8 mouse cellular contexts compared by ENCODE assay signal in the genomic region with DNA sequence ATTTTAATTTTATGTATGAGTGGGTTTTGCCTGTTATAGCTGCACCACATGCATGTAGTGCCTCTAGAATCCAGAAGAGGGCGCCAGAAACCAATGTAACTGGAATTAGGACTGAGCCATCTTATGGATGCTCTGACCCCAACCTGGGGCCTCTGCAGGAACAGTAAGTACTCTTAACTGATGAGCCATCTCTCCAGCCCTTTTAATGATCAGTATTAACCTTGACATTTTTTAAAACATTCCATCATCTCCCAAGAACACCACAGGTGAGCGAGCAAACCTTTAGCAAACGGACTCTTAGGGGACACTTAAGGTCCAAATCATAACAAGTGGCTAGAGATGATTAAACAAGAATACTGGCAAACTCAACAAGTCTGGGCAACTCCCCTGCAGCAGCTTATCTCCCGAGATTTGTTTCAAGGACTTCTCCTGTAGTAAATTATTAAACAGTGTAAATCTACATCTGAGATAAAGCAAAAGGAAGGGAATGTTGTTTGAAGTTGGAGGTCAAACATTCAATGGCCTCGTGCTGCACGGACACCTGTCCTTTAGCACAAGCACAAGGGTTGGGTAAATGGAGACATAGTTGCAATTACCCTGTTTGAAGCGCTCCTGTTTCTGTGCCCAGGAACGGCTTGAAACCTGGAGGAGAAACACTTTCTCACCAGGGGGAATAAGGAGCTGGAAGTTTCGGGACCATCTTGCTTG.
A peak's percentile ranks its signal among the peaks of the same experiment; 100 is the strongest.
DNase-seq lines count a peak whose midpoint lies in the region; ATAC-seq and TF ChIP-seq lines count a peak whose summit lies in the region.

No protein-coding gene starts in this region.

- no peak overlapping the region for H3K4me2 ChIP-seq in hindbrain, embryonic 16.5 days (ENCODE audit: low read length)
- no peak overlapping the region for H3K4me2 ChIP-seq in midbrain, embryonic 12.5 days (replicated peaks)

- 76% methylated on average over 9 of the region's 9 CpGs for WGBS in hindbrain, embryonic 10.5 days
- 75% methylated on average over 9 of the region's 9 CpGs for WGBS in hindbrain, embryonic 16.5 days
- 75% methylated on average over 9 of the region's 9 CpGs for WGBS in midbrain, embryonic 12.5 days

- H3K36me3 ChIP-seq in hindbrain, embryonic 10.5 days, result no peaks in the 10 kb centered on the region
- no peaks in the 10 kb centered on the region for H3K36me3 ChIP-seq in hindbrain, embryonic 16.5 days (ENCODE audit: control insufficient read depth, insufficient read depth, low read length)
- H3K36me3 ChIP-seq in ES-Bruce4 (ENCODE audit: control insufficient read depth, insufficient read depth, low read length, poor library complexity, severe bottlenecking), result no peaks in the 10 kb centered on the region
- H3K36me3 ChIP-seq in midbrain, embryonic 12.5 days, result no peaks in the 10 kb centered on the region

- peak; percentile 68 for DNase-seq in hindbrain, embryonic 10.5 days (ENCODE audit: low spot score)
- peak; percentile 67 for DNase-seq in brain, embryonic 14.5 days (ENCODE audit: low read depth)
- DNase-seq in heart, postnatal 14 days, result peak; percentile 36 to 63
- peak; percentile 48 for DNase-seq in left cerebral cortex, postnatal 4 days
- DNase-seq in thymus, postnatal 10 days (ENCODE audit: low spot score in 2 of 2), result peak; percentile 32 to 66

- no peak for ATAC-seq in hindbrain, embryonic 16.5 days
- ATAC-seq in midbrain, embryonic 12.5 days (ENCODE audit: low FRiP score, low read depth), result peak; percentile 63; the same call in 1 of the 2 replicates

- TF ChIP-seq POLR2A in ES-Bruce4 (IDR thresholded peaks at IDR 0.05; ENCODE audit: insufficient read depth, low read length), result no peak
- TF ChIP-seq POLR2A in brain, embryonic 14.5 days (IDR thresholded peaks at IDR 0.05; ENCODE audit: borderline replicate concordance, extremely low read depth, insufficient read depth, insufficient read length, poor library complexity, severe bottlenecking), result no peak

- no peaks in the 10 kb centered on the region for H3K9me3 ChIP-seq in hindbrain, embryonic 10.5 days
- no peaks in the 10 kb centered on the region for H3K9me3 ChIP-seq in hindbrain, embryonic 16.5 days (ENCODE audit: control insufficient read depth, low read length)
- no peaks in the 10 kb centered on the region for H3K9me3 ChIP-seq in ES-Bruce4 (replicated peaks; ENCODE audit: control insufficient read depth, insufficient read depth, low read length, poor library complexity, severe bottlenecking)
- H3K9me3 ChIP-seq in midbrain, embryonic 12.5 days, result no peaks in the 10 kb centered on the region

- H3K27ac ChIP-seq in hindbrain, embryonic 10.5 days, result no peak overlapping the region
- no peak overlapping the region for H3K27ac ChIP-seq in hindbrain, embryonic 16.5 days (ENCODE audit: low read depth, low read length)
- H3K27ac ChIP-seq in ES-Bruce4 (ENCODE audit: insufficient read depth, low read length), result no peak overlapping the region
- no peak overlapping the region for H3K27ac ChIP-seq in midbrain, embryonic 12.5 days (replicated peaks)

- intact Hi-C loops in heart, postnatal 14 days (cut with DNase I), result loop anchor here (1.0 kb wide), 1 partner anchor 222 kb away; no protein-coding TSS in a partner anchor
- intact Hi-C loops in left cerebral cortex, postnatal 4 days (cut with DNase I), result loop anchor here (2.0 kb wide), 1 partner anchor 221 kb away; no protein-coding TSS in a partner anchor

- H3K4me1 ChIP-seq in hindbrain, embryonic 10.5 days (replicated peaks), result no peaks in the 10 kb centered on the region
- no peaks in the 10 kb centered on the region for H3K4me1 ChIP-seq in hindbrain, embryonic 16.5 days (ENCODE audit: control insufficient read depth, insufficient read depth, low read depth, low read length)
- H3K4me1 ChIP-seq in ES-Bruce4 (ENCODE audit: control insufficient read depth, insufficient read depth, low read length), result peaks cover 4% of the 10 kb centered on the region
- no peaks in the 10 kb centered on the region for H3K4me1 ChIP-seq in midbrain, embryonic 12.5 days

- peak; percentile 20 for TF ChIP-seq CTCF in ES-Bruce4 (IDR thresholded peaks at IDR 0.05; ENCODE audit: low read depth, low read length)
- peak; percentile 69 for TF ChIP-seq CTCF in brain, embryonic 14.5 days (IDR thresholded peaks at IDR 0.05; ENCODE audit: borderline replicate concordance, extremely low read depth, insufficient read depth, insufficient read length)

- peaks cover 2% of the 10 kb centered on the region; the same call in 1 of the 2 replicates for H3K27me3 ChIP-seq in hindbrain, embryonic 10.5 days (ENCODE audit: insufficient read depth, poor library complexity, severe bottlenecking)
- H3K27me3 ChIP-seq in hindbrain, embryonic 16.5 days (replicated peaks; ENCODE audit: control insufficient read depth, insufficient read depth, low read length), result no peaks in the 10 kb centered on the region
- no peaks in the 10 kb centered on the region for H3K27me3 ChIP-seq in ES-Bruce4 (ENCODE audit: control insufficient read depth, insufficient read depth, low read length, poor library complexity, severe bottlenecking)
- H3K27me3 ChIP-seq in midbrain, embryonic 12.5 days, result peaks cover 23% of the 10 kb centered on the region; the same call in 1 of the 2 replicates

- H3K4me3 ChIP-seq in hindbrain, embryonic 10.5 days, result no peak overlapping the region
- no peak overlapping the region for H3K4me3 ChIP-seq in hindbrain, embryonic 16.5 days (ENCODE audit: low read length)
- H3K4me3 ChIP-seq in ES-Bruce4 (ENCODE audit: low read depth, low read length), result no peak overlapping the region
- H3K4me3 ChIP-seq in midbrain, embryonic 12.5 days, result no peak overlapping the region

- no peak for TF ChIP-seq EP300 in ES-Bruce4 (IDR thresholded peaks at IDR 0.05; ENCODE audit: insufficient read depth, low read depth, low read length)

- no peak overlapping the region for H3K9ac ChIP-seq in hindbrain, embryonic 16.5 days (ENCODE audit: low read depth, low read length)
- H3K9ac ChIP-seq in ES-Bruce4 (ENCODE audit: low read depth, poor library complexity, severe bottlenecking), result no peak overlapping the region
- H3K9ac ChIP-seq in midbrain, embryonic 12.5 days (replicated peaks), result no peak overlapping the region
